Mouse (Mus musculus): Measurements from ENCODE around the gene Ndufb7. TPM values are rescaled to one million over a fixed set of nuclear protein-coding genes. Genes with fewer than 3 reads are reported as not detected.
A peak's percentile ranks its signal among the peaks of the same experiment; 100 is the strongest.

Gene Ndufb7
- polyA plus RNA-seq, 1 experiment = 302 TPM

GRCm38 (mm10) chr8:83583236-83583635 lies 16.8 kb downstream of the Ndufb7 start:
- Histone ChIP-seq H3K4me3 (ENCODE audit: insufficient read depth, poor library complexity, severe bottlenecking) (no peak overlapping the region), H3K36me3 (ENCODE audit: control insufficient read depth, insufficient read depth) (peaks cover 5% of the 10 kb centered on the region), H3K27me3 (ENCODE audit: control insufficient read depth, insufficient read depth, insufficient read length) (no peaks in the 10 kb centered on the region), H3K79me3 (ENCODE audit: low read depth) (peaks cover 24% of the 10 kb centered on the region), H3ac (ENCODE audit: control insufficient read depth, insufficient read length, low read depth) (no peak overlapping the region), H3K79me2 (ENCODE audit: control insufficient read depth, insufficient read depth) (peaks cover 81% of the 10 kb centered on the region)
- TF ChIP-seq MYOG (IDR thresholded peaks at IDR 0.05; ENCODE audit: control insufficient read depth, extremely low read depth, insufficient read length) (no peak), CEBPB (IDR thresholded peaks at IDR 0.05; ENCODE audit: low read depth) (no peak), MYOD1 (IDR thresholded peaks at IDR 0.05; ENCODE audit: control insufficient read depth, insufficient read length, low read depth) (no peak), CTCF (IDR thresholded peaks at IDR 0.05; ENCODE audit: control insufficient read depth, insufficient read depth, insufficient read length) (no peak), USF1 (IDR thresholded peaks at IDR 0.05; ENCODE audit: low read depth) (no peak), MAX (IDR thresholded peaks at IDR 0.05) (no peak), FOSL1 (IDR thresholded peaks at IDR 0.05; ENCODE audit: insufficient read depth, low read length, poor library complexity, severe bottlenecking) (no peak)

- Histone ChIP-seq H3K79me2 (ENCODE audit: control insufficient read depth, insufficient read depth) (peaks cover 96% of the 10 kb centered on the region), H3ac (ENCODE audit: control insufficient read depth, insufficient read length, low read depth) (no peak overlapping the region), H3K4me3 (ENCODE audit: insufficient read depth, poor library complexity, severe bottlenecking) (no peak overlapping the region), H3K27me3 (ENCODE audit: control insufficient read depth, insufficient read depth, insufficient read length) (no peaks in the 10 kb centered on the region), H3K79me3 (ENCODE audit: low read depth) (peaks cover 27% of the 10 kb centered on the region), H3K36me3 (ENCODE audit: control insufficient read depth, insufficient read depth) (peaks cover 5% of the 10 kb centered on the region)
- TF ChIP-seq MYOD1 (IDR thresholded peaks at IDR 0.05; ENCODE audit: control insufficient read depth, insufficient read length, low read depth) (peak; percentile 26), MYOG (IDR thresholded peaks at IDR 0.05; ENCODE audit: control insufficient read depth, extremely low read depth, insufficient read length) (no peak)
Observed at GRCm38 (mm10) chr8:83584771-83585170, 18.3 kb downstream of the Ndufb7 start.

DNA sequence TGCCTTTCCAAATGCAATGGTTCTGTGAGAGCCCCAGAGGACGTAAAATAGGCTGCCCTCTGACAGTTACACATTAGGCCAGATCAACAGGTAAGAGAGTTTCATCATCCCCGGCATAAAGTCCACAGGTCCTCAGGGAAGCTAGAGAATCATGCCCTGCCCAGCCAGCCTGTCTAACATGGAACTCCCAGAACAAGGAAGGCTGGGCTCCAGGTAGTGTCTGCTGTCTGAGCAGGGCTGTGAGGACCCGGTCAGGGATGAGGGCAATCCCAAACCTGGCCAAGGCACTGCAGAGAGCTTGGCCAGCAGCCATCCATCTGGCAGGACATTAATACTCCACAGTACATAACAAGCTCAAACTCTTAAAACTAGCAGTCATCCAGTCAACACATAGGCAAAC lies 18.9 kb downstream of the Ndufb7 start:
- Histone ChIP-seq H3ac (ENCODE audit: control insufficient read depth, insufficient read length, low read depth) (no peak overlapping the region), H3K4me3 (ENCODE audit: insufficient read depth, poor library complexity, severe bottlenecking) (no peak overlapping the region), H3K36me3 (ENCODE audit: control insufficient read depth, insufficient read depth) (peaks cover 5% of the 10 kb centered on the region), H3K79me2 (ENCODE audit: control insufficient read depth, insufficient read depth) (peaks cover 96% of the 10 kb centered on the region), H3K79me3 (ENCODE audit: low read depth) (peaks cover 25% of the 10 kb centered on the region), H3K27me3 (ENCODE audit: control insufficient read depth, insufficient read depth, insufficient read length) (no peaks in the 10 kb centered on the region)
- no peak for TF ChIP-seq MAX (IDR thresholded peaks at IDR 0.05)
- no peak for TF ChIP-seq CTCF (IDR thresholded peaks at IDR 0.05; ENCODE audit: control insufficient read depth, insufficient read depth, insufficient read length)
- TF ChIP-seq MYOG (IDR thresholded peaks at IDR 0.05; ENCODE audit: control insufficient read depth, extremely low read depth, insufficient read length) = no peak
- no peak for TF ChIP-seq CEBPB (IDR thresholded peaks at IDR 0.05; ENCODE audit: low read depth)
- no peak for TF ChIP-seq MYOD1 (IDR thresholded peaks at IDR 0.05; ENCODE audit: control insufficient read depth, insufficient read length, low read depth)
- no peak for TF ChIP-seq USF1 (IDR thresholded peaks at IDR 0.05; ENCODE audit: low read depth)
- no peak for TF ChIP-seq FOSL1 (IDR thresholded peaks at IDR 0.05; ENCODE audit: insufficient read depth, low read length, poor library complexity, severe bottlenecking)

GRCm38 (mm10) chr8:83587644-83588043 lies 21.2 kb downstream of the Ndufb7 start:
- Histone ChIP-seq H3ac (ENCODE audit: control insufficient read depth, insufficient read length, low read depth) (no peak overlapping the region), H3K36me3 (ENCODE audit: control insufficient read depth, insufficient read depth) (peaks cover 5% of the 10 kb centered on the region), H3K4me3 (ENCODE audit: insufficient read depth, poor library complexity, severe bottlenecking) (no peak overlapping the region)

DNA sequence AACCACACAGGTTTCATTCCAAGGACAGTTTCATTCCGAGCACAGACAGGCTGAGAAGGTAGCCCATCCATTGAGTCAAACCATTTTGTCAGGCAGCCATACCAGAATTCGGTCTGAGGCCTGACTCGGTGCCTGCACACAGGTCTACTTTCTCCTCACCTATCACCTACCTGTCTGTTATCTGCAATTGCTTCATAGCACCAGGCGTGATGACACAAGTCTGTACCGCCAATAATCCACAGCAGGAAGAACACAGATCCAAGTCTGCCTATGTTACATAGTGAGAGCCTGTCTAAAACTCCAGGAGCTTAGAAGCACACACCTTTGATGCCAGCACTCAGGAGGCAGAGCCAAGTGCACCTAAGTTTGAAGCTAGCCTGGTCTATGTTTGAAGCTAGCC lies 22.4 kb downstream of the Ndufb7 start:
- H3K4me3 ChIP-seq (ENCODE audit: insufficient read depth, poor library complexity, severe bottlenecking) = no peak overlapping the region
- peaks cover 44% of the 10 kb centered on the region for H3K79me3 ChIP-seq (ENCODE audit: low read depth)
- H3K27me3 ChIP-seq (ENCODE audit: control insufficient read depth, insufficient read depth, insufficient read length) = no peaks in the 10 kb centered on the region
- peaks cover 97% of the 10 kb centered on the region for H3K79me2 ChIP-seq (ENCODE audit: control insufficient read depth, insufficient read depth)
- H3ac ChIP-seq (ENCODE audit: control insufficient read depth, insufficient read length, low read depth) = no peak overlapping the region
- TF ChIP-seq MYOG (IDR thresholded peaks at IDR 0.05; ENCODE audit: control insufficient read depth, extremely low read depth, insufficient read length) = no peak
- TF ChIP-seq MAX (IDR thresholded peaks at IDR 0.05) = no peak
- TF ChIP-seq USF1 (IDR thresholded peaks at IDR 0.05; ENCODE audit: low read depth) = no peak
- TF ChIP-seq FOSL1 (IDR thresholded peaks at IDR 0.05; ENCODE audit: insufficient read depth, low read length, poor library complexity, severe bottlenecking) = no peak
- no peak for TF ChIP-seq CTCF (IDR thresholded peaks at IDR 0.05; ENCODE audit: control insufficient read depth, insufficient read depth, insufficient read length)
- TF ChIP-seq CEBPB (IDR thresholded peaks at IDR 0.05; ENCODE audit: low read depth) = no peak
- TF ChIP-seq MYOD1 (IDR thresholded peaks at IDR 0.05; ENCODE audit: control insufficient read depth, insufficient read length, low read depth) = no peak
- peaks cover 2% of the 10 kb centered on the region for H3K36me3 ChIP-seq (ENCODE audit: control insufficient read depth, insufficient read depth)

More at GRCm38 (mm10) chr8:83587644-83588043, 21.2 kb downstream of the Ndufb7 start:
- TF ChIP-seq USF1 (IDR thresholded peaks at IDR 0.05; ENCODE audit: low read depth) = no peak
- TF ChIP-seq CTCF (IDR thresholded peaks at IDR 0.05; ENCODE audit: control insufficient read depth, insufficient read depth, insufficient read length) = no peak
- TF ChIP-seq CEBPB (IDR thresholded peaks at IDR 0.05; ENCODE audit: low read depth) = no peak
- no peak for TF ChIP-seq MAX (IDR thresholded peaks at IDR 0.05)
- Histone ChIP-seq H3K27me3 (ENCODE audit: control insufficient read depth, insufficient read depth, insufficient read length) (no peaks in the 10 kb centered on the region), H3K79me3 (ENCODE audit: low read depth) (peaks cover 35% of the 10 kb centered on the region), H3K79me2 (ENCODE audit: control insufficient read depth, insufficient read depth) (peaks cover 97% of the 10 kb centered on the region)

GRCm38 (mm10) chr8:83590488-83591023 lies 24.1 kb downstream of the Ndufb7 start:
- Histone ChIP-seq H3K79me3 (ENCODE audit: low read depth) (peaks cover 39% of the 10 kb centered on the region), H3ac (ENCODE audit: control insufficient read depth, insufficient read length, low read depth) (no peak overlapping the region), H3K36me3 (ENCODE audit: control insufficient read depth, insufficient read depth) (no peaks in the 10 kb centered on the region), H3K4me3 (ENCODE audit: insufficient read depth, poor library complexity, severe bottlenecking) (no peak overlapping the region), H3K27me3 (ENCODE audit: control insufficient read depth, insufficient read depth, insufficient read length) (no peaks in the 10 kb centered on the region), H3K79me2 (ENCODE audit: control insufficient read depth, insufficient read depth) (peaks cover 84% of the 10 kb centered on the region)
- TF ChIP-seq USF1 (IDR thresholded peaks at IDR 0.05; ENCODE audit: low read depth) (no peak), FOSL1 (IDR thresholded peaks at IDR 0.05; ENCODE audit: insufficient read depth, low read length, poor library complexity, severe bottlenecking) (no peak), MYOG (IDR thresholded peaks at IDR 0.05; ENCODE audit: control insufficient read depth, extremely low read depth, insufficient read length) (no peak), MYOD1 (IDR thresholded peaks at IDR 0.05; ENCODE audit: control insufficient read depth, insufficient read length, low read depth) (no peak), CEBPB (IDR thresholded peaks at IDR 0.05; ENCODE audit: low read depth) (no peak), MAX (IDR thresholded peaks at IDR 0.05) (no peak), CTCF (IDR thresholded peaks at IDR 0.05; ENCODE audit: control insufficient read depth, insufficient read depth, insufficient read length) (no peak)

All from C2C12 (cell line).